Mouse (Mus musculus): ENCODE data around the gene Gm6526.
"Not testable (repeated sequence)": the region's sequence is repeated elsewhere in the genome, so short reads cannot be mapped to it uniquely, and the experiment has no call there.

The Gm6526 gene

GRCm38 (mm10) chr14:43747566-43747965 is at the start of gene Gm6526:
TSS of gene Gm6526 (plus strand) at chr14:43747866.
- not testable (repeated sequence) for DNase-seq (ENCODE audit: low read depth, low spot score)

- DNase-seq (ENCODE audit: low read depth, low spot score), result not testable (repeated sequence)
Measured at GRCm38 (mm10) chr14:43727385-43727784, 20.3 kb upstream of the Gm6526 start, which contains the start of gene Gm16506. TSS of gene Gm16506 (minus strand) at chr14:43727485.

- not testable (repeated sequence) for DNase-seq (ENCODE audit: low read depth, low spot score)
Measured at GRCm38 (mm10) chr14:43784645-43785044, 37.0 kb downstream of the Gm6526 start, which contains the start of gene Gm8180. TSS of gene Gm8180 (minus strand) at chr14:43784745.

- DNase-seq (ENCODE audit: low read depth, low spot score), result not testable (repeated sequence)
Measured at GRCm38 (mm10) chr14:43793811-43794210, 46.1 kb downstream of the Gm6526 start.

- DNase-seq (ENCODE audit: low read depth, low spot score), result no peak
Measured at GRCm38 (mm10) chr14:43796069-43796904, 48.6 kb downstream of the Gm6526 start.

- not testable (repeated sequence) for DNase-seq (ENCODE audit: low read depth, low spot score)
Measured at GRCm38 (mm10) chr14:43796905-43797470, 49.3 kb downstream of the Gm6526 start.

- not testable (repeated sequence) for DNase-seq (ENCODE audit: low read depth, low spot score)
Measured at GRCm38 (mm10) chr14:43804435-43804834, 56.8 kb downstream of the Gm6526 start.
